Mouse (Mus musculus): ENCODE measurements at regions not wholly inside any gene's neighbourhood (a gene's known extent, or its start where the extent isn't known, plus 50 kb on each side); places are given as distances from the start of the nearest gene placed in this dataset.

GRCm38 (mm10) chr17:80825971-80826730 lies 97.9 kb upstream of the Map4k3 start:
- DNase-seq: no peak

- DNase-seq: no peak
These were observed 97.2 kb upstream of the Map4k3 start for GRCm38 (mm10) chr17:80825518-80825901.

- no peak for DNase-seq
These were observed 96.7 kb upstream of the Map4k3 start for GRCm38 (mm10) chr17:80824826-80825517.

- DNase-seq: no peak
These were observed 96.0 kb upstream of the Map4k3 start for GRCm38 (mm10) chr17:80824261-80824660.

GRCm38 (mm10) chr17:80820888-80821287 lies 92.6 kb upstream of the Map4k3 start:
- no peak for DNase-seq

- no peak for DNase-seq
These were observed 90.3 kb upstream of the Map4k3 start for GRCm38 (mm10) chr17:80818477-80819028.

GRCm38 (mm10) chr17:80815747-80816146 lies 87.5 kb upstream of the Map4k3 start:
- DNase-seq: peak in 1 of 2 experiments; percentile 32

- no peak for DNase-seq
These were observed 84.9 kb upstream of the Map4k3 start for GRCm38 (mm10) chr17:80813194-80813593.

- DNase-seq: no peak
These were observed 81.0 kb upstream of the Map4k3 start for GRCm38 (mm10) chr17:80809275-80809674.

- no peak for DNase-seq
These were observed 79.8 kb upstream of the Map4k3 start for GRCm38 (mm10) chr17:80808069-80808468.

GRCm38 (mm10) chr17:80803361-80803915 lies 75.2 kb upstream of the Map4k3 start:
- no peak for DNase-seq

GRCm38 (mm10) chr17:80802622-80803021 lies 74.3 kb upstream of the Map4k3 start:
- no peak for DNase-seq

GRCm38 (mm10) chr17:80801991-80802390 lies 73.7 kb upstream of the Map4k3 start:
- no peak for DNase-seq

- peak in 1 of 2 experiments; percentile 11 for DNase-seq
These were observed 73.2 kb upstream of the Map4k3 start for GRCm38 (mm10) chr17:80801451-80801983.

- DNase-seq: no peak
These were observed 72.6 kb upstream of the Map4k3 start for GRCm38 (mm10) chr17:80800877-80801276.

- no peak for DNase-seq
These were observed 72.2 kb upstream of the Map4k3 start for GRCm38 (mm10) chr17:80800454-80800853.

GRCm38 (mm10) chr17:80799061-80799460 lies 70.8 kb upstream of the Map4k3 start:
- no peak for DNase-seq

GRCm38 (mm10) chr17:80798281-80798980 lies 70.1 kb upstream of the Map4k3 start:
- no peak for DNase-seq

GRCm38 (mm10) chr17:80796790-80797189 lies 68.5 kb upstream of the Map4k3 start:
- DNase-seq: no peak

GRCm38 (mm10) chr17:80796386-80796785 lies 68.1 kb upstream of the Map4k3 start:
- DNase-seq: no peak

- no peak for DNase-seq
These were observed 67.3 kb upstream of the Map4k3 start for GRCm38 (mm10) chr17:80795453-80796105.

GRCm38 (mm10) chr17:80792605-80793004 lies 64.3 kb upstream of the Map4k3 start:
- no peak for DNase-seq

Data from spleen, adult 18-20 months (tissue).